Mouse (Mus musculus): ENCODE data around the gene Myo15b. TPM values are rescaled to one million over a fixed set of nuclear protein-coding genes. Genes with fewer than 3 reads are reported as not detected.

Myo15b gene
- polyA plus RNA-seq, 1 experiment: 1,655 TPM

DNA sequence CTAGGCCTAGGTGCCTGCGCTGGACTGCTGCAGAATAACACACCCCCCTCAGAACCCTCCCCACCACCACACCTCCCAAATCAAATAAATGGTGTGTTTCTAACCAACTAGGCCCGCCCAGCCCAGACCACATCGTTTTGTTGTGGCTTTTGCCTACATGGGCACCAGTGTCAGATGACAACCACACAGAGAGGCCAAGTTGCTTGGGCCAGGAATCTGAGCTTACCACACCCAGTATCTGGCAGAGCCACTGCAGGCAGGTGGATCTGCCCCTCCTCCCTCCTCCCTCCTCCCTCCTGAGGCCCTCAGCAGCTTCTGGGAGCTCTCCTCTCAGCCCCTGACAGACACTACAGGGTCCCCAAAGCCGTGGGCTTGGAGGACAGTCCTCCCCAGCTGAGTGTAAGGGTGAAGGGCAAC, 19.3 kb upstream of the Myo15b start:
- WGBS: 21% methylated on average over 4 of the region's 4 CpGs
- Histone ChIP-seq H3K27ac (ENCODE audit: insufficient read depth, low read depth, low read length) (peak overlapping the region; percentile 48), H3K27me3 (ENCODE audit: control insufficient read depth, insufficient read depth, low read length) (no peaks in the 10 kb centered on the region), H3K4me1 (ENCODE audit: control insufficient read depth, insufficient read depth, insufficient read length, low read length) (peaks cover 70% of the 10 kb centered on the region), H3K4me3 (ENCODE audit: low read depth, low read length) (no peak overlapping the region), H3K36me3 (ENCODE audit: control insufficient read depth, insufficient read depth, low read length) (peaks cover 21% of the 10 kb centered on the region)
- TF ChIP-seq POLR2A (IDR thresholded peaks at IDR 0.05; ENCODE audit: low read depth, low read length) (no peak), CTCF (IDR thresholded peaks at IDR 0.05; ENCODE audit: extremely low read depth, insufficient read length, insufficient replicate concordance, low read depth, low read length) (no peak)

GRCm38 (mm10) chr11:115839732-115840131, 18.5 kb upstream of the Myo15b start:
- H3K4me3 ChIP-seq (ENCODE audit: low read depth, low read length): no peak overlapping the region
- peaks cover 72% of the 10 kb centered on the region for H3K4me1 ChIP-seq (ENCODE audit: control insufficient read depth, insufficient read depth, insufficient read length, low read length)
- H3K27ac ChIP-seq (ENCODE audit: insufficient read depth, low read depth, low read length): peak overlapping the region; percentile 48
- no peaks in the 10 kb centered on the region for H3K27me3 ChIP-seq (ENCODE audit: control insufficient read depth, insufficient read depth, low read length)
- TF ChIP-seq CTCF (IDR thresholded peaks at IDR 0.05; ENCODE audit: extremely low read depth, insufficient read length, insufficient replicate concordance, low read depth, low read length): no peak
- no peak for TF ChIP-seq POLR2A (IDR thresholded peaks at IDR 0.05; ENCODE audit: low read depth, low read length)
- WGBS: 19% methylated on average over 3 of the region's 3 CpGs
- peaks cover 21% of the 10 kb centered on the region for H3K36me3 ChIP-seq (ENCODE audit: control insufficient read depth, insufficient read depth, low read length)

DNA sequence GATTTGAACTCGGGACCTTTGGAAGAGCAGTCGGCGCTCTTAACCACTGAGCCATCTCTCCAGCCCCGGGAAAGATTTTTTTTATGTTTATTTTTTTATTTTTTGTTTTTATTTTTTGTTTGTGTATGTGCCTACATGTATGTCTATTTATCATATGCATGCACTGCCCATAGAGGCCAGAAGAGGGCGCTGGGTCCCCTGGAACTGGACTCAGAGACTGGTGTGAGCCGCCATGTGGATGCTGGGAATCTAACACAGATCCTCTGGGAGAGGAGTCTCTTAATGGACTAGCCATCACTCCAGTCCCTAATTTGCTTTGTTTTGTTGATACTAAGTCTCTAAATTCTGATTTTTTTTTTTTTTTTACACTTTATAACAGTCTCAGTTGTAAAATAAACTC, 17.2 kb upstream of the Myo15b start:
- H3K4me1 ChIP-seq (ENCODE audit: control insufficient read depth, insufficient read depth, insufficient read length, low read length): peaks cover 66% of the 10 kb centered on the region
- H3K27ac ChIP-seq (ENCODE audit: insufficient read depth, low read depth, low read length): no peak overlapping the region
- no peaks in the 10 kb centered on the region for H3K27me3 ChIP-seq (ENCODE audit: control insufficient read depth, insufficient read depth, low read length)
- H3K36me3 ChIP-seq (ENCODE audit: control insufficient read depth, insufficient read depth, low read length): peaks cover 29% of the 10 kb centered on the region
- H3K4me3 ChIP-seq (ENCODE audit: low read depth, low read length): no peak overlapping the region
- TF ChIP-seq POLR2A (IDR thresholded peaks at IDR 0.05; ENCODE audit: low read depth, low read length) (no peak), CTCF (IDR thresholded peaks at IDR 0.05; ENCODE audit: extremely low read depth, insufficient read length, insufficient replicate concordance, low read depth, low read length) (peak; percentile 44; the same call in 1 of the 2 replicates)
- 88% methylated on average over 6 of the region's 6 CpGs for WGBS

GRCm38 (mm10) chr11:115841961-115842550, 16.1 kb upstream of the Myo15b start:
- 21% methylated on average over 6 of the region's 6 CpGs for whole genome bisulfite sequencing
- Histone ChIP-seq H3K27ac (ENCODE audit: insufficient read depth, low read depth, low read length) (peak overlapping the region; percentile 86), H3K4me1 (ENCODE audit: control insufficient read depth, insufficient read depth, insufficient read length, low read length) (peaks cover 56% of the 10 kb centered on the region), H3K27me3 (ENCODE audit: control insufficient read depth, insufficient read depth, low read length) (no peaks in the 10 kb centered on the region), H3K36me3 (ENCODE audit: control insufficient read depth, insufficient read depth, low read length) (peaks cover 38% of the 10 kb centered on the region), H3K4me3 (ENCODE audit: low read depth, low read length) (peak overlapping the region; percentile 15; the same call in 1 of the 2 replicates)
- TF ChIP-seq POLR2A (IDR thresholded peaks at IDR 0.05; ENCODE audit: low read depth, low read length): no peak; the same call in 1 of the 2 replicates
- TF ChIP-seq CTCF (IDR thresholded peaks at IDR 0.05; ENCODE audit: extremely low read depth, insufficient read length, insufficient replicate concordance, low read depth, low read length): no peak

- Histone ChIP-seq H3K27me3 (ENCODE audit: control insufficient read depth, insufficient read depth, low read length) (no peaks in the 10 kb centered on the region), H3K4me3 (ENCODE audit: low read depth, low read length) (no peak overlapping the region), H3K4me1 (ENCODE audit: control insufficient read depth, insufficient read depth, insufficient read length, low read length) (peaks cover 44% of the 10 kb centered on the region), H3K27ac (ENCODE audit: insufficient read depth, low read depth, low read length) (peak overlapping the region; percentile 41), H3K36me3 (ENCODE audit: control insufficient read depth, insufficient read depth, low read length) (peaks cover 45% of the 10 kb centered on the region)
- TF ChIP-seq POLR2A (IDR thresholded peaks at IDR 0.05; ENCODE audit: low read depth, low read length): no peak
- 47% methylated on average over 14 of the region's 14 CpGs for WGBS
Measured at GRCm38 (mm10) chr11:115843141-115843890, 14.9 kb upstream of the Myo15b start.

- peak overlapping the region; percentile 43 for H3K27ac ChIP-seq (ENCODE audit: insufficient read depth, low read depth, low read length)
- H3K27me3 ChIP-seq (ENCODE audit: control insufficient read depth, insufficient read depth, low read length): no peaks in the 10 kb centered on the region
- H3K4me3 ChIP-seq (ENCODE audit: low read depth, low read length): no peak overlapping the region
- 32% methylated on average over 5 of the region's 5 CpGs for WGBS
- peaks cover 39% of the 10 kb centered on the region for H3K4me1 ChIP-seq (ENCODE audit: control insufficient read depth, insufficient read depth, insufficient read length, low read length)
- TF ChIP-seq POLR2A (IDR thresholded peaks at IDR 0.05; ENCODE audit: low read depth, low read length) (no peak), CTCF (IDR thresholded peaks at IDR 0.05; ENCODE audit: extremely low read depth, insufficient read length, insufficient replicate concordance, low read depth, low read length) (no peak)
- peaks cover 50% of the 10 kb centered on the region for H3K36me3 ChIP-seq (ENCODE audit: control insufficient read depth, insufficient read depth, low read length)
Measured at GRCm38 (mm10) chr11:115843891-115844239, 14.3 kb upstream of the Myo15b start.

DNA sequence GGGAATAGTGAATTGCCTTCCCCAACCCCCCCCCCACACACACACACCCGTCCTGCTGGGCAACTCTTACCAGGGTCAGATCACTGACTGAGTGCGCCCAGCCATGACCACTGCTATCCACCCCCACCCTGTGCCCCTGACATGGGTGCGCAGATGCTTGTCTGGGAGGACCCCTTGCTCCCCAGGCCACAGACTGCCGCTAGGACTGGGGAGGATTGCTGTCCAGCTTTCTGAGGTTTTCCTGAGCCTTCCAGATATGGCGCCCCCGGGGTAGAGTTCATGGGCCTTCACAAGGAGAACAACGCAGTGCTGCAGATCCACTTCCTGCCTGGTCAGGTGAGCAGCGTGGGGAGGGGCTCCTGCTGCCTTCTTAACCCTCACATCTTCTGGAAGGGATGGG, 14.0 kb upstream of the Myo15b start:
- no peak overlapping the region for H3K4me3 ChIP-seq (ENCODE audit: low read depth, low read length)
- no peaks in the 10 kb centered on the region for H3K27me3 ChIP-seq (ENCODE audit: control insufficient read depth, insufficient read depth, low read length)
- H3K27ac ChIP-seq (ENCODE audit: insufficient read depth, low read depth, low read length): peak overlapping the region; percentile 43
- peaks cover 36% of the 10 kb centered on the region for H3K4me1 ChIP-seq (ENCODE audit: control insufficient read depth, insufficient read depth, insufficient read length, low read length)
- H3K36me3 ChIP-seq (ENCODE audit: control insufficient read depth, insufficient read depth, low read length): peaks cover 52% of the 10 kb centered on the region
- no peak for TF ChIP-seq POLR2A (IDR thresholded peaks at IDR 0.05; ENCODE audit: low read depth, low read length)
- no peak for TF ChIP-seq CTCF (IDR thresholded peaks at IDR 0.05; ENCODE audit: extremely low read depth, insufficient read length, insufficient replicate concordance, low read depth, low read length)
- WGBS: 31% methylated on average over 8 of the region's 8 CpGs
